Mouse (Mus musculus): Measurements from ENCODE around the gene Sacm1l. TPM values are rescaled to one million over a fixed set of nuclear protein-coding genes. Genes with fewer than 3 reads are reported as not detected.

Gene Sacm1l
- total RNA-seq, 2 experiments from 2014 or later: 19.2 to 23.7 TPM

GRCm38 (mm10) chr9:123638668-123639089 is 109.1 kb downstream of the Sacm1l start:
- no peak for DNase-seq
- intact Hi-C loops (cut with DNase I; ENCODE audit: low total_unique reads): no loop called here

- intact Hi-C loops (cut with DNase I; ENCODE audit: low total_unique reads): no loop called here
- no peak for DNase-seq
Observed at GRCm38 (mm10) chr9:123640106-123640505, 110.5 kb downstream of the Sacm1l start.

Other genes with a start within 250 kb of the Sacm1l start
- 10 to 100 TPM; 43.6 to 53.1 TPM for gene Lars2, start 162.8 kb upstream of the Sacm1l start, total RNA-seq (2021)
- 10 to 100 TPM; 29.4 to 31.2 TPM for gene Limd1, start 51.1 kb upstream of the Sacm1l start, total RNA-seq (2021)
- not detected for gene Slc6a20b, start 102.8 kb downstream of the Sacm1l start, total RNA-seq (2021)
- under 1 TPM in 1 of 2 experiments, not detected in 1; 0.11 TPM for gene Ccr9, start 148.7 kb downstream of the Sacm1l start, total RNA-seq (2021)
- gene Slc6a20a, start 149.1 kb downstream of the Sacm1l start, total RNA-seq (2021): not detected
- gene Lztfl1, start 187.9 kb downstream of the Sacm1l start, total RNA-seq (2021): 10 to 100 TPM; 16.2 to 20.2 TPM

All from gastrocnemius, postnatal 14 days (tissue).